Mouse (Mus musculus): Measurements from ENCODE around the gene Svs3a. TPM values are rescaled to one million over a fixed set of nuclear protein-coding genes. Genes with fewer than 3 reads are reported as not detected.
"Not testable (repeated sequence)": the region's sequence is repeated elsewhere in the genome, so short reads cannot be mapped to it uniquely, and the experiment has no call there.

Gene Svs3a
- total RNA-seq (2022), result not detected

DNA sequence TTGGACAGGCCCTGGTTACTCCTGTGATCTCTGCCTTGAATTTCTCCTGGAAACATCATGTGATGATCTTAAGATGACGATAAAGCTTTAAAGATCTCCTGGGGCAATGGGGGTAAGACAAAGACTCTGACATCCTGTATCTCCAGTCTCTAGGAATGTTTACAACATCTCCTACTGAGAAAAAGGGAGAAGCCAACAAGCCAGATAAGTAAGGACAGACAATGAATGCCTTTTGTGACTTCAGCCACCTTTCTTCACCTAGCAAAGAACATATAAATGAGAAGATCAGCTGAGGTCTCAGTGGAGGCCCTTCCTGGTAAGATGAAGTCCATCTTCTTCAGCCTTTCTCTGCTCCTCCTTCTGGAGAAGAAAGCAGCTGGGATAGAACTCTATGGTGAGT lies at the start of gene Svs3a:
TSS of gene Svs3a (plus strand) at position 301 of the 400 bp plus-strand sequence.
- not testable (repeated sequence) for DNase-seq (ENCODE audit: low spot score)

DNA sequence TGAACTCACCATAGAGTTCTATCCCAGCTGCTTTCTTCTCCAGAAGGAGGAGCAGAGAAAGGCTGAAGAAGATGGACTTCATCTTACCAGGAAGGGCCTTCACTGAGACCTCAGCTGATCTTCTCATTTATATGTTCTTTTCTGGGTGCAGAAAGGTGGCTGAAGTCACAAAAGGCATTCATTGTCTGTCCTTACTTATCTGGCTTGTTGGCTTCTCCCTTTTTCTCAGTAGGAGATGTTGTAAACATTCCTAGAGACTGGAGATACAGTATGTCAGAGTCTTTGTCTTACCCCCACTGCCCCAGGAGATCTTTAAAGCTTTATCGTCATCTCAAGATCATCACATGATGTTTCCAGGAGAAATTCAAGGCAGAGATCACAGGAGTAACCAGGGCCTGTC lies 32.5 kb upstream of the Svs3a start, which contains the start of gene Svs3b:
TSS of gene Svs3b (minus strand) at position 101 of the 400 bp plus-strand sequence.
- not testable (repeated sequence) for DNase-seq (ENCODE audit: low spot score)

DNA sequence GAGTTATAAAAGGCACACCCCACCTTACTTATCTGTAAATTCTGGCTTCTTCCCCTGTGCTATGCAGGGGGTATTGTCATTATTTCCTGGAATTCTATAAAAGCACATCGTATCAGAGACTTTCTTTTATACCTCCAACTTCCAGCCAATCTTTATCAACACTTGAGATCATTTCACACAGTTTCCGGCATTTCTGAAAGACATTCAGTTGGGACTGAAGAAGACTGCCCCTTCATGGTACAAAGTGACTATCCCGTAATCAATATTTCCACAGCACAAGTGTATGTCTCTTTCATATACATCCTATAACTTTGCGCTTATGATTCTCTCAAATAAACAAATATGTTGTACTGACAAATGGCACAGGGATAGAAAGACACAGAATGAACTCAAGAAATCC lies 10.7 kb upstream of the Svs3a start, which contains the start of gene Svs4:
TSS of gene Svs4 (minus strand) at position 101 of the 400 bp plus-strand sequence.
- DNase-seq (ENCODE audit: low spot score), result no peak

DNA sequence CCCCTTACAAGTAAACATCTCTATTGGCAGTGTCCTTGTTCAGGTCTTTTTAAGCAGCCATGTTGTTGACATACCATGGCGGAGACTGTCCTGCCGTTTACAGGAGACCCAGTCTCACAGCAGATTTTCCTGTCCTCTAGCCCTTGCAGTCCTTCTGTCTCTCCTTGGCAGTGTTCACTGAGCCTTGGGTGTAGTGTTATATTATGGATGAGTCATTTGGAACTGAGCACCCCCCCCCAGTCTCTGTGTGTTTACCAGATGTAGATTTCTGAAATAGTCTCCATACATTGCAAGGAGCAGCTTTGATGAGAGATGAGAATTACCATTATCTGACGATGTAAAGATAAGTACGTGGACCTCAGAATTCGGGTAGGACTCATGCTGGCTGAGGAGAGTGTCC lies 23.5 kb downstream of the Svs3a start:
- no peak for DNase-seq (ENCODE audit: low spot score)

DNA sequence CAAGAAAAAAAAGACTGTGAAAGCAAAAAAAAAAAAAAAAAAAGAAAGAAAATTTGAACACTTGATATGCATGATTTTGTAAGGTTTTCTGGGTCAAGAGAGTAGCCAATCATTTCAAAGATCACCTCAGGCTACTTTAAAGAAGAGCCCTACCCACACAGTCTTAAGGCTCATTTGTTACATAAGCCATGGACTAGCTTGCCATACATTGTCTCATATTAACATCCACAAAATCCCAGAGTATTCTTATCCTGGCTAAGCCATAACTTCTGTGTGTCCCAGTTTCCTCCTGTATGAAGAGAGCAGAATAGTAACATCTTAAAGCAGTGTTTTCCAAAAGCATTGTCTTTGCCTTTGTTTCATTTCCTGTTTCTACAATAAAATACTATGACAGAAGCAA lies 26.4 kb downstream of the Svs3a start:
- not testable (repeated sequence) for DNase-seq (ENCODE audit: low spot score)

DNA sequence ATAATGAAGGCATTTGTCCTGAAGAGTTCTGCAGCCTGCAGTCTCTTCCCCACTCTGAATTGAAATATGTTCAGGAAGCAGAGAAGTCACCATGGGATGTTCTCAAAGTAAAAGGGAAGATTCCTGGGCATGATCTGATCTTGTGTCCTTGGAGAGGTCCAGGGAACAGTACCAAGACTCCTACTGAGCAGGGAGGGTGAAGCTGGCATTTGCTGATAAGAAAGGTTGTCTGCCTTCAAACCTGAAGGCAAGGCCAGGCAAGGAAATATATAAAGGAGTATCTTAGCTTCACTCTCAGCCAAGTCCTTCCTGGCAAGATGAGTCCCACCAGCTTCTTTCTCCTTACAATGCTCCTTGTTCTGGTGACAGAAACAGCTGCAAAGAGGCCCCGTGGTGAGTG lies 27.4 kb downstream of the Svs3a start, which contains the start of gene Svs6:
TSS of gene Svs6 (plus strand) at position 301 of the 400 bp plus-strand sequence.
- DNase-seq (ENCODE audit: low spot score), result not testable (repeated sequence)

DNA sequence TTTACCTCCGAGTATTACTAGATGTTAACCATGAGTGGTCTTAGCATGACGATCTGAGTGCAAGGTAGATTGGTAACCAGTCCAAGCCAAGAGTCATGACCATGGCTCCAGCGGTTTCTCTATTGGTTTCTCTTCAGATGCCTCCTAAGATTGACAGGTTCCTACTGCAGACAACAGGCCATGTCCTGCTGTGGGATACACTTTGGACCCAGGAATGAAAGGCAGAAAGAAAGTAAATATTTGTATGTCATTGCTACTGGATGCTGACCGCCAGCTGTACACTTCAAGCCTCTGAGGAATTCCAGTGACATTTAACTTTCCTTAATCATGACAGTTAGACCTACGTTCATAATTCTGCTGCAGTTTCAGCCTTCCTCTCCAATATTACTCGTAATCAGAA lies 31.9 kb downstream of the Svs3a start:
- DNase-seq (ENCODE audit: low spot score), result no peak

DNA sequence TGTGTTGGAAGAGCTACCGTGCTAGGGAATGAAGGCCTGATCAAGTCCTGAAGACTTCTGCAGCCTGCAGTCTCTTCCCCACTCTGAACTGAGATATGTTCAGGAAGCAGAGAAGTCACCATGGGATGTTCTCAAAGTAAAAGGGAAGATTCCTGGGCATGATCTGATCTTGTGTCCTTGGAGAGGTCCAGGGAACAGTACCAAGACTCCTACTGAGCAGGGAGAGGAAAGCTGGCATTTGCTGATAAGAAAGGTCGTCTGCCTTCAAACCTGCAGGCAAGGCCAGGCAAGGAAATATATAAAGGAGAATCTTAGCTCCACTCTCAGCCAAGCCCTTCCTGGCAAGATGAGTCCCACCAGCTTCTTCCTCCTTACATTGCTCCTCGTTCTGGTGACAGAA lies 43.4 kb downstream of the Svs3a start, which contains the start of gene Svs5:
TSS of gene Svs5 (plus strand) at position 301 of the 400 bp plus-strand sequence.
- not testable (repeated sequence) for DNase-seq (ENCODE audit: low spot score)

Other genes with a start within 250 kb of the Svs3a start
- gene Stk4, start 218.9 kb upstream of the Svs3a start, total RNA-seq (2022), result 10 to 100 TPM; 14.1 to 21.5 (median 16.9) TPM
- 10 to 100 TPM; 18.3 to 24.4 (median 20.0) TPM for gene Tomm34, start 218.1 kb upstream of the Svs3a start, total RNA-seq (2022)
- gene Kcns1, start 118.2 kb upstream of the Svs3a start, total RNA-seq (2022), result under 1 TPM in 2 of 4 experiments, not detected in 2; 0.09 TPM
- not detected for gene Wfdc5, start 106.5 kb upstream of the Svs3a start, total RNA-seq (2022)
- gene Wfdc12, start 98.7 kb upstream of the Svs3a start, total RNA-seq (2022), result not detected
- gene Wfdc15a, start 89.1 kb upstream of the Svs3a start, total RNA-seq (2022), result not detected
- not detected for gene Wfdc15b, start 67.6 kb upstream of the Svs3a start, total RNA-seq (2022)
- gene Svs2, start 50.8 kb upstream of the Svs3a start, total RNA-seq (2022), result not detected
- gene Svs3b, start 32.6 kb upstream of the Svs3a start, total RNA-seq (2022), result not detected
- gene Svs4, start 10.8 kb upstream of the Svs3a start, total RNA-seq (2022), result not detected
- not detected for gene Svs6, start 27.5 kb downstream of the Svs3a start, total RNA-seq (2022)
- gene Svs5, start 43.5 kb downstream of the Svs3a start, total RNA-seq (2022), result not detected
- 100 to 1,000 TPM in 1 of 4 experiments, 1 to 10 TPM in 3; 1.1 to 110 (median 2.3) TPM for gene Slpi, start 99.8 kb downstream of the Svs3a start, total RNA-seq (2022)
- gene Rbpjl, start 113.9 kb downstream of the Svs3a start, total RNA-seq (2022), result not detected
- under 1 TPM; 0.25 to 0.50 (median 0.29) TPM for gene Matn4, start 115.9 kb downstream of the Svs3a start, total RNA-seq (2022)
- 10 to 100 TPM; 14.9 to 23.0 (median 20.7) TPM for gene Sdc4, start 154.6 kb downstream of the Svs3a start, total RNA-seq (2022)
- 10 to 100 TPM; 25.2 to 28.5 (median 25.8) TPM for gene Sys1, start 167.7 kb downstream of the Svs3a start, total RNA-seq (2022)
- 1 to 10 TPM; 3.6 to 6.7 (median 5.5) TPM for gene Gm20458, start 171.7 kb downstream of the Svs3a start, total RNA-seq (2022)
- not detected for gene Trp53tg5, start 184.5 kb downstream of the Svs3a start, total RNA-seq (2022)
- gene Dbndd2, start 196.8 kb downstream of the Svs3a start, total RNA-seq (2022), result 10 to 100 TPM; 11.3 to 15.0 (median 12.6) TPM
- 10 to 100 TPM; 32.0 to 34.8 (median 33.9) TPM for gene Pigt, start 208.3 kb downstream of the Svs3a start, total RNA-seq (2022)

Measured in heart, adult 8-10 months (tissue).